Mouse (Mus musculus) testis, postnatal 10 days (tissue): Measurements from ENCODE around the gene Ube2i.

Source experiments
- DNase-seq: peaks from one replicate; pipeline ENCODE4 v3.0.0; 2021; ENCODE audit warnings: low spot score

The Ube2i gene

GRCm38 (mm10) chr17:25274571-25275346 is at the start of gene Ube2i:
Gene Ube2i, minus strand, starts transcription at chr17:25274622.
- DNase-seq = no peak

DNA sequence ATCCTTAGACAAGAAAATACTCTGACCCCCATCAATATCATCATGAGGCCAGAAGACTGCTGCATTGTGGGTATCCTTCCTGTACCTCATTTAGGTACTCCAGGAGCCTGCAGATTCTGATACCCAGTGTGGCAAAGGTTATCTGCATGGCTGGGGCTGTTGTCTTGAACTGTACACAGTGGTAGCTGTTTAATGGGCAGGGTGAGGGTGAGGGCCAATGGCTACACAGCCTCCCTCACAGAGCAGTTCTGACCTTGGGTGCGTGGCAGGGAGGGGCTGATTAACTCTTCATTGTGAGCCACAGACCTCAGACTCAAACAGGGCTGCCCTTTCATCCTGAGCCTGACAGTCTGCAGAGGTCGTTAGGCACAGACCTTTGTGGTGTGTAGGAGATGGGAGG is 48.5 kb upstream of the Ube2i start:
- DNase-seq = peak; percentile 32

DNA sequence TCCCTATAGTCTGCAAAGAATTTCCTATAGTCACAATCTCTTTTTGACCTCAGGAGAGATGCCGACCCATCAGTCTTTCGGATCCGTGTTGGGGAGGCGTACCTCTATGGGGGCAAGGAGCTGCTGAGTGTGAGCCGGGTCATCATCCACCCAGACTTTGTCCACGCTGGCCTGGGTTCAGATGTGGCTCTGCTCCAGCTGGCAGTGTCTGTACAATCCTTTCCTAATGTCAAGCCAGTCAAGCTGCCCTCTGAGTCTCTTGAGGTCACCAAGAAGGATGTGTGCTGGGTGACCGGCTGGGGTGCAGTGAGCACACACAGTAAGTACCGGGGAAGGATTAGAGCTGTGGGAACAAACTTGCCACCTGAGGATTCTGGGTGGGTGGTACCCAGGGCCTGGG is 46.4 kb upstream of the Ube2i start:
- peak; percentile 35 for DNase-seq

GRCm38 (mm10) chr17:25318354-25318753 is 43.9 kb upstream of the Ube2i start, which contains the start of gene Prss29:
Gene Prss29, plus strand, starts transcription at chr17:25318654.
- DNase-seq = no peak

GRCm38 (mm10) chr17:25308346-25308745 is 33.9 kb upstream of the Ube2i start, which contains the start of gene Prss28:
Gene Prss28, plus strand, starts transcription at chr17:25308646.
- DNase-seq = no peak

GRCm38 (mm10) chr17:25298094-25298493 is 23.7 kb upstream of the Ube2i start, which contains the start of gene Prss34:
Gene Prss34, plus strand, starts transcription at chr17:25298394.
- DNase-seq = no peak

DNA sequence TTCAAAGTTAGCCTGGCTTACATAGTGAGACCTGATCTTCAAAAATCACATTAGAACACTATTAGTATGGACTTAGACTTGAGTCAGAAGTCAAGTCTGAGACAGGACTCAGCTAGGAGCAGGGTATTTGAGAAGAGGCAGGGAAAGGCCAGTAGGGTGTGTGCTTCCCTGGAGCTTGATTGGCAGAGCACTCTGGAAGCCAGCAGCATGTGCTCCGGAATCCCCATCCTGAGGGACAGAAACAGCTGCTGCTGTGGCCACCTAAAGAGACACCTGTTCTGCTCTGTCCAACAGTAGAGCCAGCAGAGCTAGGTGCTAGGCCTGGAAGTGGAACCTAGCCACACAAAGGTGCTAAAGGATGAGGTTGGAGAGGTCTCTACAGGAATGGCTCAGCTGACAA is 19.7 kb upstream of the Ube2i start:
- DNase-seq = no peak

- DNase-seq = no peak
These were observed 19.1 kb upstream of the Ube2i start for GRCm38 (mm10) chr17:25293495-25293894.

DNA sequence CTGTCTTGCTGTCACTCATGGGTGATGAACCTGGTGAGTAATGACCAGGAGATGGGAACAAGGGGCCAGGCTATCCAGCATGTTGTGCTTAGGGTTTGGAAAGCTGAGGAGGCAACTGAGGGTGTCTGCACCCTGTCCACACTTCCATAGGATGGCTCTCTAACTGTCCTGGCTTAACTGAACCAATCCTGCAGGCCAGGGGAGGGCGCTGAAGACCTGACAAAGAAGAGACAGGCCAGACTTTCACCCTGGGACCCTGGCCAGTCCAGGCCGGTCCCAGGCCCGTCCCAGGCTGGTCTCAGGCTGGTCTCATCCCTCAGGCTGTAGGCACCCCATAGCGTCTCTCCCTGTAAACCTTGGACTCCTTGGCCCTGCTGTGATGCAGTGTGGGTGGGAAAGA is 16.0 kb upstream of the Ube2i start:
- DNase-seq = no peak

GRCm38 (mm10) chr17:25288842-25289241 is 14.4 kb upstream of the Ube2i start:
- DNase-seq = peak; percentile 74

DNA sequence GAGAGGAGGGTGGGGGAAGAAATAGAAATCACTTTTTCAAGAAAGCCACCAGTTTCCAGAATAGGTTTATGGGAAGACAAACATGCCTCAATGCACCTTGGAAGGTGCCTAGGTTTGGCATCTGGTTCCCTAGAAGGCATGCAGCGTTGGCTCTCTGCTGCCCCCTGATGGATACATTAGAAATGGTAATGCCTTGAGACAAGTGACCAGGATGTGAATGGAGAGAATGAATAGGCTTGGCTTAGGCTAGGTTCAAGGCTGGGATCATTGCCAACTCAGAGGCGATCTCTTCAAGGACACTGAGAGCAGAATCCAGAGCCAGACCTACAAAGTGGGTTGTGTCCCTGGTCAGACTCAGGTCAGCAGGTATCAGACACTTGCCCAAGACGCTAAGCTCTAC is 10.6 kb upstream of the Ube2i start:
- peak; percentile 80 for DNase-seq

- DNase-seq = peak; percentile 64
These were observed 7.7 kb upstream of the Ube2i start for GRCm38 (mm10) chr17:25282133-25282532.

- no peak for DNase-seq
These were observed 1.4 kb upstream of the Ube2i start for GRCm38 (mm10) chr17:25275833-25276232.

DNA sequence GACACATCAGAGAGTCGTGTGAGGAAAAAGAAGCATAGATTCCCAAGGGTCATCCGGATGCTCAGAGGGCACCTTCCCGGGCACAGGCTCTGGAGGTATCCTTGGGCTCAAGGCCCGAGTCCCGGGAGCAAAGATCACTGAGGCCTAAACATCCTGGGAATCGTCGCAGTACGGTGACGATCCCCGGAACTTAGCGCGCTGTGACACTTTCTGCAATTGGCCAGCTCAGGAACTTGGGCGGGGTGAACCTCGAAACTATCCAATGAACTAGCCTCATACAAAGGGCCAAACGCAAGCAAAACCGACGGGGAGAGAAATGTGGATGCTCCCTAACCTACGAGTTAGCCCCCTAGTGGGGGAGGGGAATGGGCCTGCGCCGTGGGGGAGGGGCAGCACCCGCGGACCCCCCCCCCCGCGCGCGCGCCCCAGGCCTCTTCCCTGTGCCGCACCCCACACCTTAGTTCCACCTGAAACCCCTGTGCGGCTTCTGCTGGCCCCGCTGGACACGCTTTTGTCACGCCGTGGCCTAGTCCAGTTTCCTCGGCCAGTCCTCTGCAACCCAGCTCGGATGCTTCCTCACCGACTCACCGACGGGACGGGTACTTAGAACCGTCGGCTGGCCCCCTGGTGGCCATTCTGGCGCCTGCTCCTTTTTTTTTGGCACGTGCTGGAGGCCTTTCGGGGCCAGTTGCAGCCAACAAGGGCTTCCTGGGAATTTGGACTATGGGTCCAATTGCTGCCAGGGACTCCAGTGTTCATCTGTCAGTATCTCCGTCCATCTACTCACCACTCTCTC is 518 bp downstream of the Ube2i start:
- DNase-seq = peak; percentile 94

DNA sequence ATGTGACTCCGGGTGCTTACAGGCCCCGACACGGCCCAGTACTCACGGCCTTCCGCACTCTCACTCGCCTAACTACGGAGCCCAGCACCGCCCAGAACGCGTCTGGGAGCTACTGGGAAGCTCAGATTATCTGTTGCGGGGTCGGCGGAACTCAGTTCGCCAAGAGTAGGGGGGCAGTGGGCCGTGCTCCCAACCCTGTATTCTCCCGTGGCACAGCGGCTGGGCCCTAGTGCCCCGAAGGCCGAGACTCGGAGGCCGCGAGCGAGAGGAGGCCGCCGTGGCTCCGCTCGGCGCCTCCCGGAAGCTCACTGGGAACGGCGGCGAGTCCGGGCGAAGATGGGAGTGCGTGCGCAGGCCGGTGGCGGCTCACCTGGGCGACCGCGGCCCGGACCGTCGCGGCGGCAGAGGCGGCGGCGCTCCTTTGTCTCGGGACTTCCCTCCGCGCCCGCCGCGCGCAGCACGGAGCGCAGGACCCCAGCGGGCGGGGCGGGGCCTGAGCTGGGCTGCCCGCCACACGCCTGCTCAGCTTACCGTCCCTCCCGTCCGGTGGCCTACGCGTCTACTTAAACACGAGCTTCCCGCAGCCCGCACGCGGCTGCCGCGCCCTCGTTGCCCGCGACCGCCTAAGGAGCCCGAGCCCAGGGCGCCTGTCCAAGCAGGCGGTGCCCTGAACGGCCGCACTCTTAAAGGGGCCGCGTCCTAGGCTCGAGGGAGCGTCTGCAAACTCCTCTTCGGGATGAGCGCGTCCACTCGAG is 1.3 kb downstream of the Ube2i start:
- peak; percentile 89 for DNase-seq

- DNase-seq = no peak
These were observed 2.1 kb downstream of the Ube2i start for GRCm38 (mm10) chr17:25272326-25272725.

DNA sequence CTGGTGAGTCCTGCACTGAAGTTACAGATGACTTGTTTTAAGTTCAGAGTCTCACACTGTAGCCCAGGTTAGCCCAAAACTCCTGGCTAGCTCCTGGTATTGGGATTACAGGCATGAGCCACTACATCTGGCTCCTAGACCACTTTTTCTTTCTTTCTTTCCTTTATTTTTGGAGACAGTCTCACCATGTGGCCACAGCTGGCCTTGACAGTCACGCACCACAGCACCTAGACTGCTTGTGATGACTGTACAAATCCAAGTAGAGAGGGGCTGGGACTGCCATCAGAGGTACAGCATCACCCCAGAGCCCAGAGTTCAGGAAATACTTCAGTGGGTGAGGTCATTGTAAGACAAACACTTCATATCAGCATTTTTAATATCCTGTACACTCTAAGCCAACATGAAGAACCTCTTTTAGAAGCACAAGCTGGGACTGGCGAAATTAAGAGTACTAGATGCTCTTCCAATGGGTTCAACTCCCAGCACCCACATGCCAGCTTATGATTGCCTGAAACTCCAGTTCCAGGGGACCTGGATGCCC is 3.6 kb downstream of the Ube2i start:
- DNase-seq = no peak

GRCm38 (mm10) chr17:25264453-25264852 is 10.0 kb downstream of the Ube2i start:
- no peak for DNase-seq

GRCm38 (mm10) chr17:25257804-25258261 is 16.6 kb downstream of the Ube2i start:
- no peak for DNase-seq

GRCm38 (mm10) chr17:25256140-25256754 is 18.2 kb downstream of the Ube2i start, which contains the start of gene Baiap3:
Gene Baiap3, minus strand, starts transcription at chr17:25256364.
- DNase-seq = no peak

- no peak for DNase-seq
These were observed 19.3 kb downstream of the Ube2i start for GRCm38 (mm10) chr17:25255110-25255509.
